Mouse (Mus musculus) heart, adult 2 months (tissue): ENCODE results near the gene Chrd.

Experiments used
- CTCF ChIP-seq: fragments of 200-600 bp; IDR thresholded peaks from 2 replicates; pipeline ENCODE4 v1.8.1; 2022; ENCODE audit warnings: antibody characterized with exemption, mild to moderate bottlenecking, moderate library complexity
- EP300 ChIP-seq: fragments of 200-500 bp; IDR thresholded peaks from 2 replicates; pipeline ENCODE4 v1.6.1; 2011; ENCODE audit warnings: low read depth, low read length, control low read depth; ENCODE audit not compliant: insufficient read depth
- POLR2A ChIP-seq: fragments of 200-500 bp; IDR thresholded peaks from 2 replicates; pipeline ENCODE4 v1.6.1; 2011; ENCODE audit warnings: mild to moderate bottlenecking, low read depth, low read length, control low read depth; ENCODE audit not compliant: insufficient read depth

DNA sequence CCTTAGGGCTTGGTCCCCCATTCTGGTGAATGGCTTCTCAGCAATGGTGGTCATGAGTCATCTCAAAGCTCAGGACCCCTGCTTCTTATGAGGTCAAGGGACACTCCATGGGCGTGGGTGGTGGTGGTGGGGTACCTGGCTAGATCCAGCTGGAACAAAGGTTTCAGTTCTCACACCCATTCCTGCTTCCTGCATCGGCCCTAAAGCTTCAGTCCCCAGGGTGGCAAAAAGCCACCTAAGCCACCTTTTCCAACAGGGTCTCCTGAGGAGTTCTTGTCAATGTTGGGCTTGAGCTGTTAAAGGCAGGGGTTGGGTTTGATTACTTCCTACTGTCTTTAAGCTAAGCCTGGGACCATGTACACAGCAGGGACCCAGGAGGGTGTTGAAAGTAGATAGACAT, 17.8 kb upstream of the Chrd start:
- TF ChIP-seq CTCF: no peak
- no peak for TF ChIP-seq POLR2A
- TF ChIP-seq EP300: no peak
